In the genomic region with DNA sequence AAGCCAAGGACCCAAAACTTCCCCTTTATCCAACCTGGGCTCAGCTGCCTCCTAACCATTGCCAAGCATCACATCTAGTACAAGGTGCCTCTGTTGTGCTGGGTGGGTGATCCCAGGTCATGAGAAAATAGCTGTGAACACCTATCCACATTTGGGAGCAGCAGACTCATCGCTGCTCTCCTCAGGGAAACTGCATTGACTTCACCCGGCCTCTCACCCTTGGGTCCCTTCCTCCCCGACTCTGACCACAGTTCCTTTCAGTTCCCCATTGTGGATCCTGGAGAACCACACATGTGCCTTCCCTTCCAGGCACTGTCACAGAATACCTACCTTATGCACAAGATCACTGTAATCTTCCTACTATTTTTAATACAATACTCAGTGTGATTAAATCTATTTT, we compare ENCODE assay signal across 1 mouse cellular context.
A peak's percentile ranks its signal among the peaks of the same experiment; 100 is the strongest.
TF ChIP-seq lines count a peak whose summit lies in the region.

No protein-coding gene starts in this region.

TF ChIP-seq in CH12.LX, 34 proteins besides CTCF, POLR2A, EP300 and RAD21 (continued from another document):
- no peak for TF ChIP-seq E2F4 (IDR thresholded peaks at IDR 0.05; ENCODE audit: insufficient replicate concordance, low read depth, low read length)
- peak; percentile 36; the same call in 1 of the 2 replicates for TF ChIP-seq JUND (conservative IDR thresholded peaks at IDR 0.05; ENCODE audit: low read depth, low read length)
